Mouse (Mus musculus) lung, embryonic 14.5 days (tissue): Measurements from ENCODE around the gene Lacc1. TPM values are rescaled to one million over a fixed set of nuclear protein-coding genes. Genes with fewer than 3 reads are reported as not detected.

Experiments used
- ATAC-seq: fragments of 200-750 bp; cut with Nextera tagmentation; 2 replicates; pipeline ENCODE4 v1.8.0; 2017; ENCODE audit warnings: mild to moderate bottlenecking, moderate TSS enrichment, moderate library complexity; ENCODE audit not compliant: insufficient read depth
- DNase-seq: peaks from one replicate; pipeline ENCODE4 v3.0.0-alpha.2; 2015
- H3K27ac ChIP-seq: fragments of 300-500 bp; sonication (generic); 2 replicates; pipeline ENCODE4 v1.5.1; 2014; ENCODE audit warnings: low read depth, mild to moderate bottlenecking, moderate library complexity
- H3K27me3 ChIP-seq: fragments of 300-500 bp; sonication (generic); 2 replicates; pipeline ENCODE4 v1.6.1; 2014; ENCODE audit warnings: low read length, control low read depth; ENCODE audit not compliant: insufficient read depth
- H3K36me3 ChIP-seq: fragments of 300-500 bp; sonication (generic); 2 replicates; pipeline ENCODE4 v1.6.1; 2014; ENCODE audit warnings: control low read depth; ENCODE audit not compliant: insufficient read depth
- H3K4me1 ChIP-seq: fragments of 300-500 bp; sonication (generic); 2 replicates; pipeline ENCODE4 v1.6.1; 2014; ENCODE audit warnings: antibody characterized with exemption, control low read depth; ENCODE audit not compliant: insufficient read depth
- H3K4me2 ChIP-seq: fragments of 300-500 bp; sonication (generic); 2 replicates; pipeline ENCODE4 v1.6.1; 2014; ENCODE audit warnings: mild to moderate bottlenecking
- H3K4me3 ChIP-seq: fragments of 300-500 bp; sonication (generic); 2 replicates; pipeline ENCODE4 v1.5.1; 2014; ENCODE audit warnings: low read depth, low read length
- H3K9ac ChIP-seq: fragments of 300-500 bp; sonication (generic); 2 replicates; pipeline ENCODE4 v1.6.1; 2014
- H3K9me3 ChIP-seq: fragments of 300-500 bp; sonication (generic); 2 replicates; pipeline ENCODE4 v1.6.1; 2016; ENCODE audit warnings: low read depth, low read length, control low read depth
- CTCF ChIP-seq: IDR thresholded peaks from 2 replicates; pipeline ENCODE4 v1.5.1; 2016; ENCODE audit warnings: antibody characterized with exemption, low read depth
- WGBS: fragments of 180-500 bp; shearing (Covaris S2); extraction: QIAGEN DNeasy Blood & Tissue Kit; methylation state at CpG from one replicate; pipeline ENCODE4 v1.1.7; 2014; 5-methylcytosine and 5-hydroxymethylcytosine counted together
- polyA plus RNA-seq: library from polyadenylated mRNA; unstranded; fragments of >200 nt; fragmentation: Nextera tagmentation; extraction: Ambion mirVana; gene quantifications from 2 replicates; pipeline ENCODE4 v1.2.1, GENCODE M21; 2014

The Lacc1 gene
- polyA plus RNA-seq, result 14.6 and 16.6 TPM in 2 replicates

DNA sequence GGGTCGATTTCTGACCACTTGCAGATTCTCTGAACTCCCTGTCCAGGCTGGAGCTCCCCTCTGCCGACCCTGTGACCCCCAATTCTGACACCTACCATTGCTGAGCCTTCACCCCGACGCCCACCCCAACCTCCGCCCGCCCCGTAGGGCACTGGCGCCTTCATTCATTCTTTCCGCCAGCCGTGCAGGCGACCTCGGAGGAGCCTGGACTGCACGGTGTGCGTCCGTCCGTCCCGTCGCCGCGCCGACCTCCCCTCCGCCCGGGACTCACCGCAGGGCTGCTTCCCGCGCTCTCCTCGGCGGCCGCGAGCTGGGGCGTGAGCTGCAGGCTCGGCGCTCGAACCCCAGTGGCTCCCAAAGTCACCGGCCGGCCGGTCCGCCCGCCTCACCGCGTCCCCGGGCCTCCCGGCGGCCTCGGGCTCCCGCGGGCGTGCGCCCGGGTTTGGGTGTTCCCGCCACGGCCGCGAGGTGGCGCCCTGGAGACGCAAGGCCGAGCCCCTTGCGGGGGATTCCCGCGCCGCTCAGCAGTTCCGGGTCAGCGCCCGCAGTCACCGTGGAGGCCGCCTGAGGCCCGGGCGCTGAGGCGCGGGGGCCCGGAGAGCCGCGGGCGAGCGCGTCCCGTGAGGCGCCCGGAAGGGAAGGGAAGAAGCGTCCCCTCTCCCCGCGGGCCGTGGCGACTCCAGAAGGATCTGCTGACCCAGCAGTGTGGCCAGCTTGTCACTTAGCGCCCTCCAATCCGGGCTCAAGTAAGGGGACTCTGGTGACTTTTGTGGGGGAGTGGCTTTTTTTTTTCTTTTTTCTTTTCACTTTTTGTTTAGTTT lies at the start of gene Lacc1, which contains the start of gene Ccdc122:
Gene Lacc1, minus strand, starts transcription at position 679 of the 821 bp plus-strand sequence.
Gene Ccdc122, plus strand, starts transcription at position 547 of the 821 bp plus-strand sequence.
- Histone ChIP-seq H3K9me3 (no peaks in the 10 kb centered on the region), H3K36me3 (no peaks in the 10 kb centered on the region), H3K27ac (peak within 1 kb of the TSS; percentile 46), H3K4me2 (peak within 1 kb of the TSS; percentile 84), H3K4me3 (peak within 1 kb of the TSS; percentile 70), H3K9ac (peak within 1 kb of the TSS; percentile 82), H3K27me3 (no peaks in the 10 kb centered on the region), H3K4me1 (no peaks in the 10 kb centered on the region; the same call in 1 of the 2 replicates)
- under 1% methylated on average over 84 of the region's 86 CpGs for WGBS
- peak; percentile 87 for ATAC-seq
- peak; percentile 88 for DNase-seq
- TF ChIP-seq CTCF, result peak; percentile 57

DNA sequence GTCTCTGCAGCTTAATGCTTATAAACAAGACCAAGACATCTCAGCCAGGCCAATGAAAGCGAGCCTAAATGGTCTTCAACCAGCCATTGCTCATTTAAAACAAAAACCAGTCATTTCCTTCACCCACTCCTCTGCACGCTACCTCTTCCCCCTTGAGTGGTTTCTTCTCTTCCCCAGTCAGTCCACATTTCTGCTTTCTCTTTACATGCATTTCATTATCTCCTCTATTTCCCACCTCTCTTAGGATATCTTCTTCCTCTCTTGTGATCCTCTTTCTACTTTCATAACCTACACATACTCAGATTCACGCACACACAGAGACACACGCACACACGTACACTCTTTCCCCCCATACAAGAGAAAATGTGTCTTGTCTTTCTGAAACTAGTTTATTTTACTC lies 44.5 kb upstream of the Lacc1 start:
- no peak for ATAC-seq
- H3K27ac ChIP-seq, result no peak overlapping the region
- no peaks in the 10 kb centered on the region for H3K27me3 ChIP-seq
- H3K9ac ChIP-seq, result no peak overlapping the region
- H3K4me2 ChIP-seq, result no peak overlapping the region
- DNase-seq, result no peak
- no peaks in the 10 kb centered on the region for H3K4me1 ChIP-seq
- WGBS, result 87% methylated on average over 5 of the region's 5 CpGs
- no peak overlapping the region for H3K4me3 ChIP-seq
- H3K36me3 ChIP-seq, result no peaks in the 10 kb centered on the region
- TF ChIP-seq CTCF, result no peak
- H3K9me3 ChIP-seq, result no peaks in the 10 kb centered on the region

DNA sequence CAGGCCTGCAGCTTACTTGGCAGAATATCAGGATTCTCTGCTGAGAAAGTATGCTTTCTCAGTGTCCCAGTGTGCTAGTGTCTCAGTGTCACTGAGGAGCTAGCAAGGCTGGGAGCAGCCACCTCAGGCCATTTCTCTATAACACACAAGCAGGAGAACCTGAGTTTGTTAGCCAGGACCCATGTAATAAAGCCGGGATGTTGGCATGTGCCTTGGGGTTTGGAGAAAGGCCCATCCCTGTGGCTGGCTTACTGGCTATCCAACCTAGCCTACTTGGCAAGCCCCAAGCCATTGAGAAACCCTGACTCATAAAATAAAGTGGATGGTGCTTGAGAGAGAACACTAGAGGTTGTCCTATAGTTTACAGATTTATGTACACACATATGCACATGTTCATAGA lies 32.7 kb upstream of the Lacc1 start:
- Histone ChIP-seq H3K4me1 (no peaks in the 10 kb centered on the region), H3K27ac (no peak overlapping the region), H3K36me3 (no peaks in the 10 kb centered on the region), H3K4me3 (no peak overlapping the region), H3K27me3 (no peaks in the 10 kb centered on the region), H3K9me3 (no peaks in the 10 kb centered on the region), H3K4me2 (no peak overlapping the region), H3K9ac (no peak overlapping the region)
- 85% methylated on average over 1 of the region's 1 CpGs for WGBS
- ATAC-seq (no peak), DNase-seq (peak; percentile 38)
- no peak for TF ChIP-seq CTCF

DNA sequence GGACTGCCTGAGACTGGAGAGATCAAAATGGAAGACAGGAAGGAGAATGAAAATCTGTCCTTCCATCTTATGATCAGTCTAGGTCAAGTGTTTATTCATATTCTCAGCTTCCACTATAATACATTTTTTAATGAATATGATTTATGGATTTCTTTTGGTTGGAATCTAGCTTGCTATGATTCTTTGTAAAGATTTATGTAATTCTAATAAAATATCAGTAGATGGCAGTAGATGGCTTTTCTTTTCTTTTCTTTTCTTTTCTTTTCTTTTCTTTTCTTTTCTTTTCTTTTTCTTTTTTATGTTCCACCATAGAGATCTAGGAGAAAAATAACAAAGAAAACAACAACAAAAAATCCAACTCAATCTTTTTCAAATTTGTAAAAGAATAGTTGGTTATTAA lies 16.6 kb upstream of the Lacc1 start:
- ATAC-seq (no peak), DNase-seq (no peak)
- no peaks in the 10 kb centered on the region for H3K4me1 ChIP-seq
- H3K36me3 ChIP-seq, result no peaks in the 10 kb centered on the region
- H3K9me3 ChIP-seq, result no peaks in the 10 kb centered on the region
- H3K4me2 ChIP-seq, result no peak overlapping the region
- no peak overlapping the region for H3K9ac ChIP-seq
- no peak for TF ChIP-seq CTCF
- H3K27me3 ChIP-seq, result no peaks in the 10 kb centered on the region
- no peak overlapping the region for H3K4me3 ChIP-seq
- H3K27ac ChIP-seq, result no peak overlapping the region

DNA sequence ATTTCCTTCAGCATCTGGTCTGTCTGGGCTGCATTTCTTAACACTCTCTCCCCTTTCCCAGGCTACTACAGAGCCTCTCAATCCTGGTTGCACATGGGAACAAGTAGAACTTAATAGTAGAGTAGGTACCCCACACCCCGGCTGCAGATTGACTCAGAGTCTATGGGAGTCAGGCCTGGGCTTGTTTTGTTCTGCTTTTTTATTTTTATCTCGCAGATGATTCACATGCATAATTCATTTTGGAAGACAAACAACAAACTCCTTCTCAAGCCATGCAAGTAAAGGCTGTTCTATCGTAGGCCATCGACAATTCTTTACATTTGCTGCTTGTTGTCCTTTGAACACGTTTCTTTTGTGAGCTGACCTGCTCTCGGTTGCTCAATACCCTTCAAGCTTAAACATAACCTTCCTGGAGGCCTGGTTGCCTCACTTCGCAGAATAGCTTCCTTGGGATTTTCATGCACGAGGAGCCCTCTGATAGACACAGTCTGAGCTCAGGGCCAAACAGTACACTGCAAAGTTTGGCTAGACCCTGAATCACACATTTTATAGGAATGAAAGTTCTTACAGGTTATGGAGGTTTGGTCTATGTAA lies 1.2 kb upstream of the Lacc1 start:
- Histone ChIP-seq H3K4me3 (no peak overlapping the region), H3K4me2 (no peak overlapping the region), H3K4me1 (no peaks in the 10 kb centered on the region; the same call in 1 of the 2 replicates), H3K27ac (no peak overlapping the region), H3K27me3 (no peaks in the 10 kb centered on the region), H3K9me3 (no peaks in the 10 kb centered on the region), H3K36me3 (no peaks in the 10 kb centered on the region), H3K9ac (no peak overlapping the region)
- no peak for TF ChIP-seq CTCF
- WGBS, result 82% methylated on average over 8 of the region's 8 CpGs
- ATAC-seq (no peak), DNase-seq (no peak)

DNA sequence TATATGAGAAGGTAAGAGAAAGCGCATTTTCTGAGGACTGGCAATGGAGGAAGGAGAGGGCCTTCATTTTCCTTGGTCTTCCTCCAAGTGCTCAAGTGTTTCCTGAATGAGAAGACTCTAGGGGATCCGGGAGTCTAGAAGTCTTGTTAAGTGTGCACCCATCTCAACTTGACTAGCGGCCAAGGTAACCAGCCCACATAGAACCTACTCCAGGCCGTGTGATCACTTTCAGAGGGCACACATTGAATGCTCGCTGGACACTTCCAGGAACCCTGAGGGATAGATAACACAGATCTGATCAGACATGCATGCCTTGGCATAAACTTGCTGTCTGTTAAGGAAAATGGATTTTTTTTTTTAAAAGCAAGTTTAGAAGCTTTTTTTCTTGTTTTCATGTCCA lies 626 bp upstream of the Lacc1 start:
- no peaks in the 10 kb centered on the region for H3K9me3 ChIP-seq
- no peak for ATAC-seq
- WGBS, result 67% methylated on average over 5 of the region's 5 CpGs
- no peak overlapping the region for H3K27ac ChIP-seq
- peak overlapping the region; percentile 84 for H3K4me2 ChIP-seq
- no peaks in the 10 kb centered on the region for H3K36me3 ChIP-seq
- no peak overlapping the region for H3K9ac ChIP-seq
- H3K4me3 ChIP-seq, result peak overlapping the region; percentile 70; the same call in 1 of the 2 replicates
- H3K4me1 ChIP-seq, result no peaks in the 10 kb centered on the region; the same call in 1 of the 2 replicates
- no peaks in the 10 kb centered on the region for H3K27me3 ChIP-seq
- TF ChIP-seq CTCF, result no peak
- DNase-seq, result peak; percentile 11

DNA sequence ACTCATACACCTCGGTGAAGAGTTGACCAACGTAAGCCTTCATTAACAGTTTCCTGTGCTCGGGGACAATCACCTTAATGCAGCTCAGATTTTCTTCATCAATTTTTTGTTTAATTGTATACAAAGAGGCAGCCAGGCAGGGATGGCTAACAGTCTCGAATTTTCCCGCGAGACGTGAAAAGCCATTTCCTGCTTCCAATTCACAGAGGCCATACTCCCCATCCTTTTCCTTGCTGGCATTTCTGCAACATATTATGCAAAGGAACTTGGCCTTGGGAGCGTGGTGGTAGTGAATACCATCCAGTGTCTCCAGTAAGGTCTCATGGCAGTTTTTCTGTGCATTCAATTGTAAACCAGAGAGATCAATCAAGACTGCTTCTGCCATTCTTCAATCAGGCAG lies 1.7 kb downstream of the Lacc1 start:
- 74% methylated on average over 8 of the region's 8 CpGs for WGBS

More for the DNA sequence above, 1.7 kb downstream of the Lacc1 start:
- ATAC-seq (no peak), DNase-seq (no peak)
- Histone ChIP-seq H3K27ac (no peak overlapping the region), H3K4me1 (no peaks in the 10 kb centered on the region; the same call in 1 of the 2 replicates), H3K27me3 (no peaks in the 10 kb centered on the region), H3K9me3 (no peaks in the 10 kb centered on the region), H3K4me2 (no peak overlapping the region), H3K4me3 (no peak overlapping the region), H3K9ac (no peak overlapping the region), H3K36me3 (0 out of 2 replicates have a peak, but pooled peaks cover 5% of the 10 kb centered on the region)
- no peak for TF ChIP-seq CTCF
